Mouse (Mus musculus) NIH3T3 (cell line): ENCODE results near the gene Pde6g.
"Not testable (repeated sequence)": the region's sequence is repeated elsewhere in the genome, so short reads cannot be mapped to it uniquely, and the experiment has no call there.

ENCODE experiments used
- DNase-seq: peaks from one replicate; pipeline ENCODE4 v3.0.0-alpha.2; 2012; ENCODE audit warnings: low read depth

The Pde6g gene

GRCm38 (mm10) chr11:120422651-120423568 lies 30.4 kb downstream of the Pde6g start:
- no peak for DNase-seq

DNA sequence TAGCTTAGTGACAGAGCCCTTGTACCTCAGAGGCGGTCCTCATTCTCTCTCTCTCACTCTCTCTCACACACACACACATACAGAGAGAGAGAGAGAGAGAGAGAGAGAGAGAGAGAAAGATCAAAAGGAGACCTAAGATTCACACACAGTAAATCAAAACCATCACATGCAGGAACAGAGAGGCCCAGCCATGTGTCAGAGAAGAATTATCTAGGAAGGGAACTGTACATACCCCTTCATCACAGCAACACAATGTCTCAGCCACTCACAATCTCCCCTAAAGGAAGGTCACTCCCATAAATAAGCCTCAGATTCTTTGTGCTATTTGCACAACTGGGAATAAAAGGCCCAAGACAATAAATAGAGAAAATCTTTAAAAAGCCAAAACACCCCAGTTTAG lies 34.7 kb downstream of the Pde6g start:
- DNase-seq, result no peak

DNA sequence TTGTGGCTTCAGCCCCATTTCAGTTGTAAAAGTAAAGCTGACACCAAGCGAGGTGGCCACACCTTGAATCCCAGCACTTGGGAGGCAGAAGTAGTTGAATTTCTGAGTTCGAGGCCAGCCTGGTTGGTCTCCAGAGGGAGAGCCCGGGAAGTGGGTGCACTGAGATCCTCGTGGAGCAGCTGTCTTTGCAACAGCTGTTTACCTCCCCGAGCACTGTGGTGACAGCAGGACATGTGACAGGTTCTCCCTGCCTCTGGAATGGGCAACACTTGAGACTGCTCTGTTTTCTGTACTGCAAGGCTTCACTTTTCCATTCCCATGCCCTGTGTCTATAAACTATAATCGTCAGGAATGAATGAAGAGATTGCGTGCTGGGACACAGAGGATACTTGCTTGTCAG lies 35.4 kb downstream of the Pde6g start:
- no peak for DNase-seq

DNA sequence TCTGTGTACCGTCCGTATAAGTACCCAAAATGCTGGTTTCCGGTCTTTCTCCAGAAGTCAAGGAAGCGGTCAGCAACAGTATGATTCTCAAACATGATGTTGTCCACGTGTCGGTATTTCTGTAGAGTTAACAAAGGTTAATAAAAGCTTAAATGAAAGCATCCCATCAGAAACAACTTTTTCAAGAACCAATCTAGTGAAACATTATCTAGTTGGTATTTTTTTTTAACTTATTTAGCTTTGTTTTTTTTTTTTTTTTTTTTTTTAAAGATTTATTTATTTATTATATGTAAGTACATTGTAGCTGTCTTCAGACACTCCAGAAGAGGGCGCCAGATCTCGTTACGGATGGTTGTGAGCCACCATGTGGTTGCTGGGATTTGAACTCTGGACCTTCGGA lies 39.7 kb downstream of the Pde6g start:
- not testable (repeated sequence) for DNase-seq

DNA sequence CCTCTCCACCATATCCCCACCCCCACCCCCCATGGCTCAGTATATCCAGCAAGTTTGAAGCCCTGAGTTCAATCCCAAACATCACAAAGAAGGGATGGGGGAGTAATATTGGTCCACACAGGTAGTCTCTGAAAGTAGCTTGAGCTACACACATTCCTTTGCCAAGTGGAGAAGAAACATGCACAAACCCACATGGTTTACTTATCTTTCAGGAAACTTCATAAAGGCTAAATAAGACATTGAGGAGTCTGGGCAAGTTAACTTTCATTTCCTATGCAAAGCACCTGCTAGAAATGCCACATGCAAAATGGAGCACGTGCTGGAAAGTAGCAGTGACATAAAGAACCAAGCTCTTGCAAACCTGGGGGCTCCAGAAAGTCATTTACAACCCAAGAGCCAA lies 46.9 kb downstream of the Pde6g start:
- no peak for DNase-seq

DNA sequence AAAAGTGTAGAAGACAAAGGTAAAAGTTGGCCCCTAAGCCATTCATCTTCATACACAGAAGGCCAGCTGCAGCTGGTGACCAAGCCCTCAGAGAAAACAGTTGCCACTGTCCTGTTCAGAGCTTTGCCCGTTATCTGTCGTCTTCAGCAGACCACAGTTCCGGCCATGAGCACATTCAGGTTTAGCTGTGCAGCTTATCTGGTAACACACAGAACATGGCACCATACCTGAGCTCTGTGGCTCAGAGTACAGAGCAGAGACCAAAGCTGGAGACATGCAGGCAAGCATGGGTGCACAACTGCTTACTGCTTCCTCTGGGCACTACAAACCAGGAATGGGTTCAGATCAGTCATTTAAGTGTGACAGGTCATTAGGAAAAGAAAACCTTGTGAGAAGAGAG lies 47.4 kb downstream of the Pde6g start:
- DNase-seq, result no peak

DNA sequence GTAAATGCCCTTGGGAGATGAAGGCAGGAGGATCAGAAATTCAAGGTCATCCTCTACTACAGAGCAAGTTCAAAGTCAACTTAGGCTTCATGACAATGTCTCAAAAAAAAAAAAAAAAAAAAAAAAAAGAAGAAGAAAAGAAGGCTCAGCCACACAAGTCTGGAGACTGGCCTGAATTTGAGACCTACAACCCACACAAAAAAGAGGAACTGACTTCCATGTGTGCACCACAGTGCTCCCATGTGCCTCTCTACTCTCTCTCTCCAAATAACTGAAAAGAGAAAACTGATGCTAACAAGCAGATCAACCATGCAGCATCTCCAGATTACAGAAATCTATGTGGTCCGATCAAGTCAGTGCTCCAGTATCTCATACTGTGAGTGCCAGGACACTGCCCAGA lies 48.5 kb downstream of the Pde6g start:
- no peak for DNase-seq

DNA sequence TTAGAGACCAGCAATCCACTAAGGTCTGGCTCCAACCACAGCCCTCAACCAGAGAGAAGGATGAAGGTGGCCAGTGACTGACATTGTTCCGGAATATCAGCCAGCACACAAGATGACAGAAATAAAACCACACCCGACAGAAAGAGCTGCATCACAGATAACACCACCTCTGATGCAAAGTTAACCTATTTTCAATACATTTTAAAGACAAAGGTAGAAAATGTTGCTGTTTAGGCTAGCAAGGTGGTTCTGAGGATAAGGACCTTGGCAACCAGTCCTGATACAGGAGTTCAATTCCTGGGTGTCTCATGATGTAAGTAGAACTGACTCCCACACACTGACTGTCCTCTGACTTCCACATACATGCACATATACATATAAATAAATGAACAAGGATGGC lies 54.0 kb downstream of the Pde6g start:
- DNase-seq, result no peak
